Mouse (Mus musculus) MEL (cell line): ENCODE results near the gene Pxdn. TPM values are rescaled to one million over a fixed set of nuclear protein-coding genes. Genes with fewer than 3 reads are reported as not detected.

ENCODE experiments used
- DNase-seq: peaks from one replicate; pipeline ENCODE4 v3.0.0; 2011; ENCODE audit warnings: low read depth, low spot score
- H3K27ac ChIP-seq: 2 replicates; pipeline ENCODE4 v1.5.1; 2012; ENCODE audit warnings: low read depth, mild to moderate bottlenecking, control low read depth, low read length, moderate library complexity; ENCODE audit not compliant: control insufficient read depth
- H3K27me3 ChIP-seq, 2 experiments: fragments of 150-350 bp in 1 of 2; sonication (generic) in 1 of 2; 2 replicates each; pipeline ENCODE4 v1.6.1; 2012; ENCODE audit warnings: low read length in 2 of 2, mild to moderate bottlenecking in 2 of 2, improper control_type of control experiment in 1 of 2, moderate library complexity in 1 of 2; ENCODE audit not compliant: insufficient read depth in 2 of 2, control insufficient read depth in 1 of 2
- H3K36me3 ChIP-seq, 2 experiments: 2 replicates each; pipeline ENCODE4 v1.6.1; 2012 to 2014; ENCODE audit warnings: low read length in 2 of 2, improper control_type of control experiment in 1 of 2, inconsistent platforms in 1 of 2, mild to moderate bottlenecking in 1 of 2; ENCODE audit not compliant: insufficient read depth in 2 of 2, control insufficient read depth in 1 of 2
- H3K4me1 ChIP-seq, 2 experiments: fragments of 150-350 bp in 1 of 2; sonication (generic) in 1 of 2; 2 replicates each; pipeline ENCODE4 v1.6.1; 2012; ENCODE audit warnings: low read length in 2 of 2, improper control_type of control experiment in 1 of 2, mild to moderate bottlenecking in 1 of 2; ENCODE audit not compliant: insufficient read depth in 2 of 2, control insufficient read depth in 1 of 2
- H3K4me3 ChIP-seq, 2 experiments: fragments of 150-350 bp in 1 of 2; sonication (generic) in 1 of 2; 2 replicates each; pipeline ENCODE4 v1.5.1; 2012; ENCODE audit warnings: low read depth in 2 of 2, low read length in 2 of 2, mild to moderate bottlenecking in 2 of 2, moderate library complexity in 2 of 2, control low read depth in 1 of 2, improper control_type of control experiment in 1 of 2; ENCODE audit not compliant: control insufficient read depth in 1 of 2, insufficient read depth in 1 of 2
- H3K79me2 ChIP-seq: 2 replicates; pipeline ENCODE4 v1.6.1; 2012; ENCODE audit warnings: mild to moderate bottlenecking, low read length, moderate library complexity; ENCODE audit not compliant: control insufficient read depth, poor library complexity, insufficient read depth
- H3K9ac ChIP-seq: 2 replicates; pipeline ENCODE4 v1.6.1; 2012; ENCODE audit warnings: low read depth, mild to moderate bottlenecking, control low read depth, low read length, moderate library complexity; ENCODE audit not compliant: control insufficient read depth, poor library complexity, severe bottlenecking
- H3K9me3 ChIP-seq: fragments of 150-350 bp; sonication (generic); replicated peaks from 2 replicates; pipeline ENCODE4 v1.6.1; 2012; ENCODE audit warnings: mild to moderate bottlenecking, low read length, improper control_type of control experiment, moderate library complexity; ENCODE audit not compliant: insufficient read depth
- CTCF ChIP-seq, 3 experiments: IDR thresholded peaks in 2 of 3; conservative IDR thresholded peaks in 1 of 3; 2 replicates each; pipeline ENCODE4 v1.5.1; 2011 to 2012; ENCODE audit warnings: low read length in 3 of 3, low read depth in 2 of 3, mild to moderate bottlenecking in 2 of 3, improper control_type of control experiment in 1 of 3, inconsistent platforms in 1 of 3, mixed read lengths in 1 of 3, moderate library complexity in 1 of 3; ENCODE audit not compliant: control insufficient read depth in 1 of 3, insufficient read depth in 1 of 3, poor library complexity in 1 of 3, severe bottlenecking in 1 of 3
- ELF1 ChIP-seq: IDR thresholded peaks from 2 replicates; pipeline ENCODE4 v1.6.1; 2014; ENCODE audit warnings: low read depth, mild to moderate bottlenecking, inconsistent platforms, low read length, improper control_type of control experiment, moderate library complexity
- ETS1 ChIP-seq: IDR thresholded peaks from 2 replicates; pipeline ENCODE4 v1.6.1; 2012; ENCODE audit warnings: low read depth, mild to moderate bottlenecking, inconsistent platforms, low read length, improper control_type of control experiment, moderate library complexity
- GABPA ChIP-seq: IDR thresholded peaks from 2 replicates; pipeline ENCODE4 v1.6.1; 2012; ENCODE audit warnings: low read depth, mild to moderate bottlenecking, inconsistent platforms, low read length, improper control_type of control experiment, moderate library complexity
- GATA1 ChIP-seq: IDR thresholded peaks from 2 replicates; pipeline ENCODE4 v1.6.1; 2011; ENCODE audit warnings: low read depth, low read length, improper control_type of control experiment
- JUND ChIP-seq: IDR thresholded peaks from 2 replicates; pipeline ENCODE4 v1.6.1; 2011; ENCODE audit warnings: low read depth, mild to moderate bottlenecking, improper control_type of control experiment, low read length
- KAT2A ChIP-seq: conservative IDR thresholded peaks from 2 replicates; pipeline ENCODE4 v1.6.1; 2012; ENCODE audit warnings: low read depth, low read length, improper control_type of control experiment, inconsistent platforms
- MAX ChIP-seq: IDR thresholded peaks from 2 replicates; pipeline ENCODE4 v1.6.1; 2011; ENCODE audit warnings: low read length, improper control_type of control experiment
- MAZ ChIP-seq: IDR thresholded peaks from 2 replicates; pipeline ENCODE4 v1.6.1; 2012; ENCODE audit warnings: low read depth, mild to moderate bottlenecking, inconsistent platforms, low read length, improper control_type of control experiment
- MEF2A ChIP-seq: IDR thresholded peaks from 2 replicates; pipeline ENCODE4 v1.6.1; 2014; ENCODE audit warnings: low read depth, mild to moderate bottlenecking, inconsistent platforms, low read length, improper control_type of control experiment; ENCODE audit not compliant: poor library complexity, insufficient replicate concordance, severe bottlenecking; ENCODE audit errors: extremely low read depth
- MYC ChIP-seq: IDR thresholded peaks from 2 replicates; pipeline ENCODE4 v1.6.1; 2011; ENCODE audit warnings: low read depth, mild to moderate bottlenecking, low read length, improper control_type of control experiment, moderate library complexity
- NRF1 ChIP-seq: IDR thresholded peaks from 2 replicates; pipeline ENCODE4 v1.6.1; 2014; ENCODE audit warnings: low read depth, mild to moderate bottlenecking, inconsistent platforms, low read length, improper control_type of control experiment, moderate library complexity; ENCODE audit not compliant: poor library complexity, insufficient read depth, severe bottlenecking
- POLR2A ChIP-seq, 2 experiments: IDR thresholded peaks; 2 replicates each; pipeline ENCODE4 v1.6.1; 2011 to 2012; ENCODE audit warnings: low read length in 2 of 2, mild to moderate bottlenecking in 2 of 2, control low read depth in 1 of 2, improper control_type of control experiment in 1 of 2, low read depth in 1 of 2, moderate library complexity in 1 of 2; ENCODE audit not compliant: control insufficient read depth in 1 of 2, insufficient read depth in 1 of 2, poor library complexity in 1 of 2
- POLR2AphosphoS2 ChIP-seq: IDR thresholded peaks from 2 replicates; pipeline ENCODE4 v1.6.1; 2011; ENCODE audit warnings: low read length, improper control_type of control experiment
- RAD21 ChIP-seq: IDR thresholded peaks from 2 replicates; pipeline ENCODE4 v1.6.1; 2011; ENCODE audit warnings: mild to moderate bottlenecking, low read depth, low read length, improper control_type of control experiment
- SIN3A ChIP-seq: IDR thresholded peaks from 2 replicates; pipeline ENCODE4 v1.6.1; 2012; ENCODE audit warnings: low read length, improper control_type of control experiment, inconsistent platforms
- SMC3 ChIP-seq: IDR thresholded peaks from 2 replicates; pipeline ENCODE4 v1.6.1; 2011; ENCODE audit warnings: low read depth, low read length, improper control_type of control experiment
- TBP ChIP-seq: IDR thresholded peaks from 2 replicates; pipeline ENCODE4 v1.8.0; 2011; ENCODE audit warnings: low read depth, low read length, improper control_type of control experiment
- USF2 ChIP-seq, 2 experiments: IDR thresholded peaks; 2 replicates each; pipeline ENCODE4 v1.6.1; 2011 to 2012; ENCODE audit warnings: improper control_type of control experiment in 2 of 2, low read length in 2 of 2, borderline replicate concordance in 1 of 2, inconsistent platforms in 1 of 2, low read depth in 1 of 2, mild to moderate bottlenecking in 1 of 2; ENCODE audit not compliant: insufficient read depth in 1 of 2
- ZMIZ1 ChIP-seq: IDR thresholded peaks from 2 replicates; pipeline ENCODE4 v1.6.1; 2012; ENCODE audit warnings: low read depth, mild to moderate bottlenecking, inconsistent platforms, low read length, improper control_type of control experiment, moderate library complexity
- ZNF384 ChIP-seq: IDR thresholded peaks from 2 replicates; pipeline ENCODE4 v1.6.1; 2012; ENCODE audit warnings: low read depth, mild to moderate bottlenecking, inconsistent platforms, low read length, improper control_type of control experiment
- polyA plus RNA-seq, 2 experiments: library from polyadenylated mRNA; stranded (reverse) in 1 of 2; unstranded in 1 of 2; fragments of >175 nt in 1 of 2; fragments of >200 nt in 1 of 2; gene quantifications; 2 replicates each; pipeline versions ENCODE4 v1.2.1 to v1.2.4; 2012; ENCODE audit warnings: low replicate concordance in 2 of 2, low read depth in 1 of 2; ENCODE audit not compliant: insufficient read length in 2 of 2, insufficient read depth in 1 of 2, missing spikeins in 1 of 2
- total RNA-seq: library from RNA; depleted of rRNA; stranded (reverse); fragments of 300-350 nt; gene quantifications from 2 replicates; pipeline ENCODE4 v1.2.3, GENCODE M21; 2012

Gene Pxdn
- total and polyA plus RNA-seq, 3 experiments, result not detected

DNA sequence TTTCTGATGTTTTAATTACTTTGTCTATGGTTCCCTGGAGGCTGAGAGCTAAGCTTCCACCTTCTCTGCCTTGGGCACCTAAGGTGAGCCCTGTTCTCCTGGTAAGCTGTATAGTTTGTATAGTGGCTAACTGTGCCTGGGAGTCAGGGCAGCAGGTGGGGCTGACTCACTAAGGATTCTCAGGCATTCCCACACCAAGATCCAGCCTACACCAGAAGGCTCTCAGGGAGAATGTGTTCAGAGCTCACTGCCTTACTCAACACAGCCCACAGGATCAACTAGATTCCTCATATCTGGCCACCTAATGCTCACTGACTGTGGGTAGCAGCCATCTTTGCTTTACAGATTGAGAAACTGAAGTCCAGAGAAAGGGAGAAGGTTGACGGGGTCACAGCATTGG is 4.5 kb upstream of the Pxdn start:
- Histone ChIP-seq H3K9ac (no peak overlapping the region), H3K27me3 (no peaks in the 10 kb centered on the region), H3K79me2 (no peaks in the 10 kb centered on the region), H3K36me3 (no peaks in the 10 kb centered on the region), H3K27ac (no peak overlapping the region), H3K4me3 (no peak overlapping the region), H3K9me3 (no peaks in the 10 kb centered on the region), H3K4me1 (no peaks in the 10 kb centered on the region)
- TF ChIP-seq TBP (no peak), RAD21 (no peak), GATA1 (no peak)
- no peak for DNase-seq

DNA sequence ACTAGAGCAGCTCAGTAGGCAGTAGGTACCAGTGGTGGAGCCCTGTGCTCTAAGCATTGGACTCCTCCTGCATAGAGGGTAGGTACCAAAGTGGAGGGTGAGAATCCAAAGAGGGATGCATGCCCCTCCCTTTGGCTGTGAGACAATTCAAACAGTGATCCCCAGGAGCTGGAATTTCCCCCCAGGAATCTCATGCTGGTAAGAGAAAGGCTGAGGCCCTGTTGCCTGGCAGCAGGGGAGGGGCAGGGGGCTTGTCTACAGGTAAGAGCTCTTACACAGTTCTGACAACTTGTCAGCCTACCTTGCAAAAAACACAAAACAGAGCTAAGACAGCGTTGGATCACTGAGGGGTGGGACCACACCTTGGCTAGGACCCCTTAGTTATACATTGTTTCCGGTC is 3.9 kb upstream of the Pxdn start:
- Histone ChIP-seq H3K9me3 (no peaks in the 10 kb centered on the region), H3K4me1 (no peaks in the 10 kb centered on the region), H3K79me2 (no peaks in the 10 kb centered on the region), H3K4me3 (no peak overlapping the region), H3K27me3 (no peaks in the 10 kb centered on the region), H3K27ac (no peak overlapping the region), H3K9ac (no peak overlapping the region), H3K36me3 (no peaks in the 10 kb centered on the region)
- no peak for DNase-seq
- TF ChIP-seq SMC3, result no peak
- no peak for TF ChIP-seq SIN3A
- no peak for TF ChIP-seq KAT2A
- TF ChIP-seq ETS1, result no peak
- TF ChIP-seq ZMIZ1, result no peak
- TF ChIP-seq, all 39 proteins: peak for 0

DNA sequence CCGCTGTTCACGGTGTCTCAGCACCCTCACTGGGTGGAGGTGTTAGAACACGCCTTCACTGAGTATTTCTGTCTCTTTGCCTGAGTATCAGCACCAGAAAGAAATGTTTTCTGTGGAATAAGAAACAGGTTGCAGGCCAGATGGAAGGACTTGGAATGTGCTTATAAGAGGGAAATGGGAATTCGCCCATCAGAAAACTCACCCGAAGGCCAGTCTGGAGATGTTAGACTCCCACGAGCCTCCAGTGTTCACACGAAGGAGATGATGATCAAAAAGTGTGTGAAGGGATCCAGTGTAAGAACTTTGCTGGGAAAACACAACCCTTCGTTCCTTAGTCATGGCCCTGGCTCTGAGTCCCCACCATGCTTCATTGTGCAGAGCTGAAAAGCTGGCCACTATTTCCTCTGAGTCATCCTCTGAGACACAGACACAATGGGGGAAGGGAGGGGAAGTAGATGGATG is 3.3 kb upstream of the Pxdn start:
- no peak for DNase-seq
- Histone ChIP-seq H3K27me3 (no peaks in the 10 kb centered on the region), H3K27ac (no peak overlapping the region), H3K4me3 (no peak overlapping the region), H3K9ac (no peak overlapping the region), H3K36me3 (no peaks in the 10 kb centered on the region), H3K4me1 (no peaks in the 10 kb centered on the region), H3K79me2 (no peaks in the 10 kb centered on the region), H3K9me3 (no peaks in the 10 kb centered on the region)
- TF ChIP-seq MAX (no peak), ZMIZ1 (no peak), JUND (no peak), MAZ (no peak), POLR2A (IDR thresholded peaks at IDR 0.05; ENCODE audit: control insufficient read depth in 1 of 2, insufficient read depth in 1 of 2, low read depth in 1 of 2, low read length in 2 of 2, poor library complexity in 1 of 2) (no peak), MEF2A (no peak), USF2 (IDR thresholded peaks at IDR 0.05; ENCODE audit: borderline replicate concordance in 1 of 2, insufficient read depth in 1 of 2, low read depth in 1 of 2, low read length in 2 of 2) (no peak), NRF1 (no peak), CTCF (IDR thresholded peaks at IDR 0.05 in 2 of 3, conservative IDR thresholded peaks at IDR 0.05 in 1 of 3; ENCODE audit: control insufficient read depth in 1 of 3, insufficient read depth in 1 of 3, low read depth in 2 of 3, low read length in 3 of 3, poor library complexity in 1 of 3, severe bottlenecking in 1 of 3) (no peak), SMC3 (no peak), POLR2AphosphoS2 (no peak), ELF1 (no peak), ETS1 (no peak), GABPA (no peak), ZNF384 (no peak), MYC (no peak)
